Mouse (Mus musculus): Measurements from ENCODE around the gene Trio.
"Not testable (repeated sequence)": the region's sequence is repeated elsewhere in the genome, so short reads cannot be mapped to it uniquely, and the experiment has no call there.

Trio gene

DNA sequence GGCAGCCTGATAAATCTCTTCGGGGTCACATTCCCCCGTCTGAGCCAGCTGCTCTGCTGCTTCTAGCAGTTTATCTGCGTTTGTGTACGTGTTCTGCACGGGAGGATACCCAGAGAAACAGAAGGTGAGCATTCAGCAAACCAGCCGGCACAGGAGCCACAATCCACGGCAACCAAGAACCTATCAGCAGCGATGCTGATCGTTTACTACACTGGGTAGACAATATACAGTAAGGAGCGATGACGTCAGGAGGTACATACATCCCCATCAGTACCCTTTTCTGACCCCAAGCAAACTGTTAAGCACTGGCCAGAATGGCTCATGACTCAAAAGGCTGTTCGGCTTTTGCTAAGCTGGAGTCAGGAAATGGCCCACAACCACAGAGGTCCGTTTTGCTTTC, 154.4 kb downstream of the Trio start:
- DNase-seq = no peak

DNA sequence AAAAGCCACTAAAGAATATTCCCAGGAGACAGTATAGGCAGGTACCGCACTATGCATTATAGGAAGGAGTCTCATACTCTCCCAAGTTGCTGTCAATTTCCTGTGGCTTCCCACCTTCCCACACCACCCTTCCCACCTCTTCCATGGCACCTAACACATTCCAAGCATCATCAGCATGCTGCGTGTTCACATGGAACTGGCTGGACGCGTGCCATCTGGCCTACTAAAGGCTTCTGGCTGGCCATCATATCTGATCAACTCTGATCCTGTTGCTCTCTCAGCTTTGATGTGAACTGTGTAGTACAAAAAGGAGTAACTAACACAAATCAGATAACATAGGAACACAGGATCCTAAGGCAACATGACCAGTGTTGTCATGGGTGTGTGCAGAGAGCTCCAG, 156.6 kb downstream of the Trio start:
- DNase-seq = peak; percentile 34

DNA sequence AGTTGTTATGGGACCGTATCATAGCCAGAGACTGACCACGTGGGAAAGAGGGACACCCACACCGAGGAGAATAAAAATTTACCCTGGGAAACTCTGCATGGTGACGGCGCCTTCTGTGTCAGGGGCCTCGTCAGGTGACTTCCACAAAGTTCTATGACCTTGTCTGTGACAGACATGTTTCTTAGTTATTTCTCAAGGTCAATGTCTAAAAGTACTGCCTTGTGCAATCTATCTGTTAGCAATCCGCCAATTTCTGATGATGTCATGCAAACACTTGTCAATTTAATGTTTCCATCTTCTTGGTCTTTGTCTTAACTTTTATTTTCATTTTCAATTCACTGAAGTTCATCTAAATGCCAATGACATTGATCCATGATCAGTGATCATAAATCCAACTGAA, 157.8 kb downstream of the Trio start:
- DNase-seq = no peak

DNA sequence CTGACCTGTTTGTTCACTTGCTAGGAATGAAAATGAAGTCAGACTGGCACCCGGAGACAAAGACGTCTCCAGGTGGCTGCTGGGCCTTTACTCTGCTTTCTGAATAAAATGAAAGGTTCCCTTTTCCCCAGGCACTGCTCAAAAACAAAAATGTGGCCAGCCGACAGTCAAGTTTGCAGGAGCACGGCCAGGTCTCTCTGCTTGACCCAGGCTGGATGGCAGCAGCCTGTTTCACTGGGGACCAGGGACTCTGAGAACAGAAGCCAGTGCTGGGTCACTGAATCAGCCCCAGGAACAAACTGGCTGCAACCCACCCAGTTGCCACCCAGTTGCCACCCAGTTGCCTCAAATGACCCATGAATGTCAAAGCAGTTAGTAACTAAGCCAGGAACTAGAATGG, 159.2 kb downstream of the Trio start:
- no peak for DNase-seq

DNA sequence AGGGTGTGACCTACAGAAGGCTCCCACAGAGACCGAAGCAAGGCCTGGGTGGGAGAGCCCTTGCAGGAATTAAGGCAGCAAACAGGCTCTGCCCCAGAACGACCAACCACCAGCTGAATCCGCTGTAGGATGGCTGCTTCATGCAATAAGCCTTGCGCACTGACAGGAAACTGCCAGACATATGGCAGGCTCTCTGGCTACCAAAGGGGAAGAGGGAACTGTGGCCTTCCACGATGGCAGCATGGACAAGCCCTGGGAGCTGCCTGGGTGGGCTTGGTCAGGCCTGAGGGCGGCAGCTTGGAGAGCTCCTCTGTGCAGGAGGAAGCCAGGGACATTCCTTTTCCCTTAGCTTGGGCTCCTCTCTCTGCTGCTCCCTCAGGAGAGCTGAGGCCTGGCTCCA, 159.6 kb downstream of the Trio start:
- no peak for DNase-seq

DNA sequence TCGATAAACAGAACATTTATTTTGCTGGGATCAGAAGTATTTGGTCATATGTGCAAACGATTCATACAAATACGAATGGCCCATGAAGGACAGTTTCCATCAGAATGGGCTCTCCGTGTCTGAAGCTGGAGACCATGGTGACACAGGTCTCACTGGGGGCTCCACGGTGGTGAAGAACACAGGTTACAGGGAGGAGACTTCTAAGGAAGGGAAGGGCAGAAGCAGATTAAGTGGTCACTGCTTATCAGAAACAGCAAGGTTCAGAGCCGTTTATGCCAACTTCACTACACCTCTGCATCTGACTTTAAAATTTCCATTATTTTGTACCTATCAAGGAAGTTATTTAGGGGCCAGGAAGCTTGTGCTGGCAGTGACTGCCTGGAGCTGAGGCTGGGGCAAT, 161.3 kb downstream of the Trio start:
- DNase-seq = no peak

DNA sequence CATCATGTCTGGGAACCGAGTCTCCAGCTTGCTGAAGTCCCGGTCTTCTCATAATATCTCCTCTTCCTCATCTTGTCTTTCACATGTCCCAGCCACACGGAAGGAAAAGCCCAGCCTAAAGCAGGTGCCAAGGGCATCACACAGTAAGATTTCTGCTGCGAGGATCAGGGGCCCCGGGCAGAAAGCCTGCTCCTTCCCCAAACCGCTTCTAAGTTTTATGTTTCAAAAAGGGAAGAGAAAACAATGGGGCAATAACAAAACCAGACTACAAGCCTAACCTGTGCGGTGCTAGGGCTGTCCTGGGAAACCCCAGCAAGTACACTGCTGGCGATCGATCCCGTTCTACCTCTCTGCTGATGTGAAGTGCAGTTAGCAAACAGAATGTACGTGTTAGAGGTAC, 162.7 kb downstream of the Trio start:
- no peak for DNase-seq

DNA sequence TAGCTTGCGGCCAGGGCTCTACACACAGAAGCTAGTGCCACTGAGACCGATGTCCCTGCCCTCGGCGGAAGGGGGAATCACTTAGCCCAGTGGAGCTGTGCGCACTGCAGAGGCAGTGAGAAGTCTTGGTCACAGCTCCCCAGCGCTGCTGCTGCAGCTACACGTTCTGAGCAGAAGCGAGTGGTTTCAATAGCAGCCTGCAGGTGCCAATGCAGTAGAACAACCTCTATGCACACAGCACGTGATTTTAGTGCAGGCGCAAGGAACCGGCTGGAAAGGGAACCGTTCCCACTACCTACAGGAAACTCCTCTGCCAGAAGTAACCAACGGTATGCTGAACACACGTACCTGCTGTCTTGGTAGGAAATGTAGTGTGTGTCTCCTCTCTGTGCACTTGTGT, 165.2 kb downstream of the Trio start:
- DNase-seq = no peak

DNA sequence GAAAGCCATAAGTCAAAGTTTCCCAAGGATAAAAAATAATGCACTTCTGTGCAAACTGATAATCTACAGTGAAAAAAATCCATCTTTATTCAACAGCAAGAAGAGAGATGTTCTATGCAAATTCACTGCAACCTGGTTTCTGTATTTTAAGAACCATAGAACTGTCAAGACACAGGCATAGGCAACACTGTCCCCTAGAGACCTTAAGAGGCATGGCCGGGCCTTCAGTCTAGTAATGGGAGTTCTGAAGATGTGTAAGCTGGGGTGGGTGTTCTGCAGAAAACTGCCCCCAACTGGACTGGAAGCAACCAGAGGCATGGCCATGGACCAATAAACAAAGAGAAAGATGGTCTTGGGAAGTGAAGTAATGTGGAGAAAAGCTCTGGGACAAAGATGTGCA, 166.1 kb downstream of the Trio start:
- DNase-seq = no peak

DNA sequence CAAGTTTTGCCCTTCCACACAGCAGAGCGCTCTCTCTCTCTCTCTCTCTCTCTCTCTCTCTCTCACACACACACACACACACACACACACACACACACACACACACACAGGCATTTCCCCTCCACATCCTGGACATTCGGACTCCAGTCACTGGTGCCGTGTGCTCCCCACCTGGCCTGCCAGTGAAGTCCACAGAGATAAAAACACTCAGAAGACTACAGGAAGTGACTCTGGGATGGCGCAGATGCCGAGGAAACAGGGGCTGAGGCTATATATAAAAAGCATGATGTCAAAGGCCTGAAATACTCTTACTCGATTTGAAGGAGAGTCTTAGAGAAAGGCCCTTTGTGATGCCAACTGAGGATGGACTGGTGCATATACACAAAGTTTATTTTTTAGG, 166.5 kb downstream of the Trio start:
- DNase-seq = no peak

DNA sequence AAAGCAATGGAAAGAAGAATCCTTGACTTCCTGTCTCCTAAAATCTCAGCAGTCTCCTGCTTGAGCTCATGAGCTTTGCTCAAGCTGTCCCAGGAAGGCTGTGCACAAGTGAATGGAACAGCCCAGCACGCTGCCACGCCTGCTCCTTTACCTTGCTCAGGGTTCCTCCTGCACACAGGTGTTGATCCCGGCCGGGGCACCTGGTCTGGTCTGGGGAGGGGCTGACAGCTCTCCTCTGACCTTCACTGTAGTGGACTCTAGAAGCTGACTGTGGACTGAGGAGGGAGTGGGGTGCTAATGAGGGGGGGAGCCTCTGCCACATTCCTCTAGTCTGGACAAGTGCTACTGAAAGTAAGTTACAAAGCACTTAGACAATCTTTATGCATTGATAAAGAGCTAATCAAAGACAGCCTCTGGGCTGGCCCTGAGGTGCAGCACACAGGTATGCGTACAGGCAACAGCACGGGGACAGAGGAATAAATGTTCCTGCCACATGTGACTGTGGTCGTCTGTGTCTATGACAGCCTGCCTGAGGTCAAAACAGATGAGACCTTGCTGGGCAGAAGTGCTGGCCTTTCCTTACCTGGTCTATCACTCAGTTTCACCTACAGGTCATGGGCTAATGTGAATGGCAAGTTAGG, 167.3 kb downstream of the Trio start:
- no peak for DNase-seq

DNA sequence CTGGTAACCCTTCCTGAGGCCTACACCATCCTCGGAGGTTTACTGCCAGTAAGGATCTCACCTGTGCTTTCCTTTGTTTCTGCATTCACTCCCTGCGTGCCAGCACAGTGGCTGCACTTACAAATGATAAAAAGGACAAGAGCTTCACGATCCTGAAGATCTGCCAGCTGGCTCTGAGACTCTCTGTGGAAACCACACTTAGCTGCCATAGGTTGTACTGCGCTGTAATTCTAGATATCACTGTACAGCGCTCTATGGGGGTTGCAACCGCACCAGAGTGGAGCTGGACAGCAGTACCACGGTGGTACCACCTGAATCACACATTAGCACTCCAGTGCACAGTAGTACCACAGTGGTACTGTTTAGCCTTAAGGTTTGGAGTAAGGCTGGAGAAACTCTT, 168.4 kb downstream of the Trio start:
- DNase-seq = no peak

DNA sequence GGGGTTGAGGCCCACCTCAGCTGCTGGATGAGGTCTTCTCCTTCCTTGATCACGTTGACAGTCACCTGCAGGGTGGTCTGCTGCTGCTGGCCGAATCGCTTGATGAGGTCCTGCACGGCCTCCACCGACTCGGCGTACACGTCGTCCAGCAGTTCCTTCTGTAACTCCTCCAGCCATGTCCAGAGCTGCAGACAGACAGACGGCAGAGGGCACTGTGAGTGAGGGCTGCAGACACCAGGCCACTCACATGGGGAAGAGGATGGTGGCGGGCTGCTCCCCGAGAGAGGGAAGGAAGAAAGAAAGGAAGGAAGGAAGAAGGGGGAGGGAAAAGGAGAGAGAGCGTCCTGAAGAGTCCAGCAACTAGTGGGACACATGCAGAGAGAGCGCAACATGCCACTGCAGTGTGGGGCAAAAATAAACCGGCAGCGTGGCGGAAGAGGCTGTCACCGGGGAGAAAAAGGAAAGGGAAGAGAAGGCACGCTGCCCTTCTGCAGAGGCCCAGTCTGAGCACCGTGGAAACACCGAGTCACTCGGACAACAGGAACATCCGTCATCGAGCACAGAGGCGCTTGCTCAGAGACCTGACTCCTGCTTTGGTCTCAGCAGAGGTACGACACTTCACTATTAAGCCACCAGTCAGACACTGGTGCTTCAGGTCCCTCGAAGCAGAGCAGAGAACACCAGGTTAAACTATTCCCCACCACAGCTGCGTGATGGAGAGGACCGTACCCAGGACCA, 169.4 kb downstream of the Trio start:
- DNase-seq = no peak

DNA sequence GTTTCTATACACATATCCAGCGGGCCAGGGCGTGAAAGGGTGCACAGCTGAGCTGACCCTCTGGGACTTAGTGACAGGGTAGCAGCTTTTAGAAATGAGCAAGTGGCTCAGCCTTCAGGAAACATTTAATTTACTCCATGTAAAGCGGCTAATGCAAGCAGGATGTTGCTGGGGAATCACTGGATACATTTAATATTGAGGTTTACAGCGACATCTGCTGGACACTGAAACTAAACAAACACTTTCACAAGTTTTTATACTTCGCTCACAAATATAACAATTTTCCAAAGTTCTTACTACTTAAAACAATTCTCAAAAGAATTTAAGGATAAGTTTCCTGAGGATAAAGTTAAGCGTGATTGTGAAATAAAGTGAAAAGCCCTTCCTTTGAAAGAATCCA, 174.3 kb downstream of the Trio start:
- DNase-seq = no peak

DNA sequence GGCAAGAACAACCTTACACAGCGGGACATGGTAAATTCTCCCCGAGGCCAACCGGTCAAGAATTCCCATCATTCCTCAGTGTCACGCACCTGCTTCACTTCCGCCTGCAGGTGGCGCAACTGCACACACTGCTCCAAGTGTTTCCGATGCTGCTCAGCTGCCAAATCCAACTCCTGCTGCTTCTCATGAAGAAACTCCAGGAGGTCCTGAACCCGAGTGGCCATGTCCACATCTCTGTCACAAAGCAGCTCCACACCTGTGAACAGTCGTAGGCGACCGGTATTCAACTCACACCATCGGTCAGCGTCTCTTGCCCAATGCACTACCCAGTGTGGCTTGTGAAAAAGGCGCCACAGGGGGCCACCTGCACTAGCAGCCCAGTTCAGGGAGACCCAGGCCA, 174.7 kb downstream of the Trio start:
- no peak for DNase-seq

DNA sequence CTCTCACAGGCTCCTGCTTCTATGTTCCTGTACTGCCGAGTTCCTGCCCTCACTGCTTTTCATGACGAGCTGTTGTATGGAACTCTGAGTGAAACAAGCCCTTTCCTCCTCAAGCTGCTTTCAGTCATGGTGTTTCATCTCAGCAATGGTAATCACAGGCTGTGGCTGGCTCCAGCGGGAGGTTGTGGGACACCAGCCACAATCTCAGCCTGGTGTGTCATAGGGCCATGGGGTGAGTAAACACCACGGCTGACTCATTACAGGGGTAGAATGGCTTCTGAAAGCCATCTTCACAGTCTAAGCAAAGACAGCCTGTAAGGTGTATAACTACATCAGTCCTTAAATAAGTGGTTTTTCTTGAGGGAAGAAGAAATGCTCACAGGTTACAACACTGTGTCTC, 175.7 kb downstream of the Trio start:
- DNase-seq = no peak

DNA sequence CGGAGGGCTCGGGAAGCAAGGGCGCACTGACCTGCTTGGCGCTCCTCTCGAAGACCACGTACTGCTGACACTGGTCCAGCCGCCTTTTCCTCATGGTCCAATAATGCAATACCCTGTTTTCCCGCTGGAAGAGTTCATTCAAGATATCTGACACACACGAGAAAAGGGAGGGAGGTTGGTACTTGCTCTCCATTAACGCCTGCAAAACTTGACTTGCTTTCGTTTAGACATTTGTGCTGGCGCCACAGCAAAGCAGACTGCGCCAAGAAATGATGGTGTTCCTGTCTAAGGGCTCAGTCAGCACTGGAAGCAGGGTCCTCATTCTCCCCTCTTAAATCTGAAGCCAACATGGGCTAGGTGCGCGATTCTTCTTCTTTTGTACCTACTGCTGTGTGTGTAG, 184.0 kb downstream of the Trio start:
- no peak for DNase-seq

DNA sequence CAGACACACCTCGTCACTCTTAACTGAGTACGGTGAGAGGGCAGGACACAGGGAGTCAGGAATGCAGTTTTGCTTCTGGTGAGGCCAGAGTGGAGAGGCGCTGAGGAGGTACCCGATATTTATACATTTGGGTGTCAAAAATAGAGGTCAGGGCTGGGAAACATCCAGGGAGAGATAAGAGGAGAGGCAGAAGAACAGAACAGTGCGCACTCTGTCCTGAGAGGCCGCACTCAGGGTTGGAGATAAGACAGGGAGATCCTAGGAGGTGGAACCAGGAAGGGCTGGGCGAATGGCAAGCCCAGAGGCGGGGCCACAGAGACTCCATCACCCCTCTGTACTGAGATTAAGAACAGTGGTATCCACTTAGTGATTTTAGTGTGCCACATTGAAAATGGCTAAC, 185.1 kb downstream of the Trio start:
- no peak for DNase-seq

DNA sequence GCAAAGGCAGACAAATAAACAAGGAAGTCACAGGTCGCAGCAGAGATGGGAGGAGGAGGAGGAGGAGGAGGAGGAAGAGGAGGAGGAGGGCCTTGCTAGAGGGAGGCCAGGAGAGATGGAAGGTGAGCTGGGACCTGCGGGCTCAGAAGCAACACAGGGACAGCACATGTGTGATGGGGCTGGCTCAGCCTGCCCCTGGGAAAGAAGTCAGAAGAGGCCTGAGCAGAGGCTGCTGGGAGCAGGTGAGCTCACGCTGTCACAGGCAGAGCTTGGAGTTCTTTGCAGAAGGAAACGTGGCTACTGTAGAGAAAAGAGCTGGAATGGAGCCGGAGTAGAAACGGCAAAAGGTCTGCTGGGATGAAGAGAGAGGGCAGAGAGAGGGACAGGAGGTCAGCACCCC, 185.5 kb downstream of the Trio start:
- no peak for DNase-seq

DNA sequence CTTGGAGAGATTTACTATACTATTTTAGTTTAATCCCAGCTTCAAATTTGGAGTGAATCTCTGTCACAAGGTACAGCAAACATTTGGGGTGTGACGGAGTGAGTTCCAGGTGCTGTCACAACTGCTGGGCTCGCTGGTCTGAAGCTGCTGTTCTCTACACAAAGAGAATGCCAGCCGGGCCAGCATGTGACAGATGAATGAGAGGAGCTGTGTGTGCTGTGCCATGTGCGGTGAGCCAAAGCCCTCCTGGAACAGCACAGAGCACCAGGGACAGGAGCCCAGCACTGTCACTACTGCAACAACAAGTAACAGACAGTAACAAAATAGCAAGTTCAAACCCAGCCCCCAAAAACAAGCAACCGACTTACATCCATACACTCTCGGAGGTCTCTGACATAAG, 194.0 kb downstream of the Trio start:
- no peak for DNase-seq

DNA sequence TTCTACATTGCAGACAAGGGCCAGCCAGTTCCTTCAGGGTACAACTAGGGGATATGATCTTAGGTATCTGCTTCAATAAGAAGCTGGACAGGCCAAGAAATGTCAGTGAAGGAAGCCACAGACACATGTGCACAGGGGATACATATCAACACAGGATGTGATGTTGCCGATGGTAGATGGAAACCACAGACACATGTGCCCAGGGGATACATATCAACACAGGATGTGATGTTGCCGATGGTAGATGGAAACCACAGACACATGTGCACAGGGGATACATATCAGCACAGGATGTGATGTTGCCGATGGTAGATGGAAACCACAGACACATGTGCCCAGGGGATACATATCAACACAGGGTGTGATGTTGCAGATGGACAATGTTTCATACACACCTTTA, 197.8 kb downstream of the Trio start:
- not testable (repeated sequence) for DNase-seq

DNA sequence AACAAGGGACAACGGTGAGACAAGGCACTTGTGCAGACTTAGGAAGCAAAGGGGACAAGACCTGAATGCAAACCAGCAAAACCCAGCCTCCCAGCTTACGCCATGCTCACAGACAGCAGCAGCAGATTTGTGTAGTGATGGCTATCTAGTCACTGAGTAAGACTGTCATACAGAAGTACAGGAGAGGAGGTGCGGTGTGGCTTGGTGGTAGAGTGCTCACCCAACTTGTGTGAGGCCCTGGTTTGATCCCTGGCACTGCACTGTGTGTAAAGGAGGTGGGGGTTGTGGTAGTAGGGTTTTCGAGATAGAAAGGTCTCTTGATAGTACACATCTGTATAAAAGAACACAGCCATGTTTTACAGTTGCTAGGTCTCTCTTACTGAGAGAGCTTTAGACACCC, 198.8 kb downstream of the Trio start:
- DNase-seq = no peak

DNA sequence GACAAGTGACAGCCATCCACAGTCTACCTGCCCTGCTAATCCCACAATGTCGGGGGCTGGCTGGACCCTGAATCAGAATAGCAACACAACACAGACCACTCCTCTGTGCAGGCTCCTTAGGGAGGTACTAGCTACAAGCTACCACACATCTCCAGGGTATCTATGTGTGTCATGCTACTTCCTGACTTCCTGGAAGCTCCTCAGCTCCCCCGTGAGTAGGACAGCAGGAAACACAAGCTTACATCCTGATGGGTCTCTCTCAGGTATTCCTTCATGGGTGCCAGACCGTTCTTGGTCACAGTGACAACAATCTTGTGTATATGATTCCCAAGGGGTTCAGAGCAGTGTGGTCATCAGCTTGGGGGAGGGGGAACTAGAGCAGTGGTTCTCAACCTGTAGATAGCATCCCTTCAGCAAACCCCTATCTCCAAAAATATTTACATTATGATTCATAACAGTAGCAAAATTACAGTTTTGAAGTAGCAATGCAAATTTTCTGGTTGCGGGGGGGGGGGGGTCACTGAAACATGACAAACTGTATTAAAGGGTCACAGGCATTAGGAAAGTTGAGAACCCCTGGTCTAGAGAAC, 199.5 kb downstream of the Trio start:
- no peak for DNase-seq

DNA sequence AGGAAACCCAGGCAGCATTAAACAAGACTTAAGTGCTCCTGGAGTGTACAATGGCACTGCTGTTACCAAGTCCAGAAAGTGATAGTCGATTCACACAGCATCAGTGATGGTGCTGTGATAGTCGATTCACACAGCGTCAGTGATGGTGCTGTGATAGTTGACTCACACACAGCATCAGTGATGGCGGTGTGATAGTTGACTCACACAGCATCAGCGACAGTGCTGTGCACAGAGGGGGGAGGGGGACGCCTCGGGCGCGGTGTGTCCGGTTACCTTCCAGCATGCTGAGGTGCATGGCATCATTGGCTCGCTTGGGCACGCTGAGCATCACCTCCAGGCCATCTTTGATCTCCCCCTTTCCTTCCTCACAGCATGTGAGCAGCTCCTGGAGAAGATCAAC, 200.3 kb downstream of the Trio start:
- DNase-seq = no peak

DNA sequence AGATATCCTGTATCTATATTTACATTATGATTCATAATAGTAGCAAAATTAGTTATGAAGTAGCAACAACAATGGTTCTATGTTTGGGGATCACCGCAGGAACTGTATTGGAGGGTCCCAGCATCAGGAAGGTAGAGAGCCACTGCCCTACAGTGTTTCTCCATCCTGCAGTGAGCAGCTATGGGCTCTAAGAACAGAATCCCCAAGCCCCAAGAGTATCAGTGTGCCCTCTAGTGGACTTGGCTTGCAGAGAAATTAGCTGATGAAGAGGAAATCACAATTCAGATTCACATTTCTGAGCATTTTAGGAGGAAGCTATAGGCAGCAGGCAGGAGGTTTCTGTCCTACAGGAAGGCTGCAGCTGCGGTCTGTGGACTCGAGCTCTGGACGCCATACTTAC, 202.1 kb downstream of the Trio start:
- DNase-seq = no peak
